Mouse (Mus musculus) heart, adult 2 months (tissue): ENCODE data around the gene Mrps27. TPM values are rescaled to one million over a fixed set of nuclear protein-coding genes. Genes with fewer than 3 reads are reported as not detected.

Experiments
- DNase-seq, 2 experiments: peaks; one replicate each; pipeline ENCODE4 v3.0.0; 2021
- H3K27ac ChIP-seq: fragments of 200-600 bp; 2 replicates; pipeline ENCODE4 v1.8.1; 2022
- H3K27me3 ChIP-seq: fragments of 200-500 bp; 2 replicates; pipeline ENCODE4 v1.6.1; 2012; ENCODE audit warnings: mild to moderate bottlenecking, low read length, inconsistent platforms, mixed read lengths; ENCODE audit not compliant: control insufficient read depth, insufficient read depth
- H3K36me3 ChIP-seq: fragments of 200-500 bp; 2 replicates; pipeline ENCODE4 v1.6.1; 2012; ENCODE audit warnings: low read length, inconsistent platforms; ENCODE audit not compliant: control insufficient read depth, insufficient read depth
- H3K4me1 ChIP-seq: fragments of 200-500 bp; 2 replicates; pipeline ENCODE4 v1.6.1; 2011; ENCODE audit warnings: low read length; ENCODE audit not compliant: control insufficient read depth, insufficient read depth
- H3K4me3 ChIP-seq: fragments of 200-600 bp; 2 replicates; pipeline ENCODE4 v1.8.1; 2022
- H3K79me2 ChIP-seq: fragments of 200-500 bp; replicated peaks from 2 replicates; pipeline ENCODE4 v1.6.1; 2012; ENCODE audit warnings: mild to moderate bottlenecking, inconsistent platforms, low read length, moderate library complexity, mixed read lengths; ENCODE audit not compliant: control insufficient read depth, insufficient read depth
- H3K9ac ChIP-seq: fragments of 200-500 bp; 2 replicates; pipeline ENCODE4 v1.6.1; 2012; ENCODE audit warnings: low read depth, mild to moderate bottlenecking, control low read depth, inconsistent platforms, low read length, mixed read lengths
- CTCF ChIP-seq: fragments of 200-600 bp; IDR thresholded peaks from 2 replicates; pipeline ENCODE4 v1.8.1; 2022; ENCODE audit warnings: antibody characterized with exemption, mild to moderate bottlenecking, moderate library complexity
- EP300 ChIP-seq: fragments of 200-500 bp; IDR thresholded peaks from 2 replicates; pipeline ENCODE4 v1.6.1; 2011; ENCODE audit warnings: low read depth, low read length, control low read depth; ENCODE audit not compliant: insufficient read depth
- POLR2A ChIP-seq: fragments of 200-500 bp; IDR thresholded peaks from 2 replicates; pipeline ENCODE4 v1.6.1; 2011; ENCODE audit warnings: mild to moderate bottlenecking, low read depth, low read length, control low read depth; ENCODE audit not compliant: insufficient read depth
- WGBS: fragments of 180-500 bp; shearing (Covaris S2); methylation state at CpG from one replicate; pipeline ENCODE4 v1.1.7; 2018; 5-methylcytosine and 5-hydroxymethylcytosine counted together
- intact Hi-C: fragments of 180-260 bp; cut with DNase I; formaldehyde crosslinking; loops from one replicate; pipeline ENCODE4 v1.15.1; 2025
- polyA plus RNA-seq: library from polyadenylated mRNA; depleted of rRNA; stranded (reverse); fragments of >200 nt; gene quantifications from 2 replicates; pipeline ENCODE4 v1.2.3, GENCODE M21; 2012; rRNA removed
- total RNA-seq, 2 experiments: library from RNA; stranded (reverse); gene quantifications; 2 replicates each; pipeline ENCODE4 v1.2.3; 2021

Mrps27 gene
- total and polyA plus RNA-seq, 3 experiments: 39.3 to 48.0 (median 40.8) TPM

DNA sequence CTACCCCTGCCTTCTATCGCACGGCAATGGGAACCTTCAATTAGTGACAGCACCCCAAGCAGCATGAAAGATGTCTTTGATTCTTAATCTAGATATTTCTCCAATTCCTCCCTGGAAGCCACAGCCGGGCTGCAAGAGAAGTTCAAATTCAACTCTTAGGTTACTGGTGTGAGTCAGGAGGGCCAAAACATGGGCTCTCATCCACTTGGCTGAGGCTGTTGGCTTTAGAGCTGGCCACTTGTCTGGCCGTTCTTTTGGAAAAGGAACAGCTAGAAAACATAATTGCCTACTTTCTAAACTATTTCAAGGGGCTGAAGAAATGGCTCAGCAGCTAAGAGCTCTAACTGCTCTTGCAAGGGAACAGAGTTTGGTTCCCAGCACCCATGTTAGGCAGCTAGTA lies 120.0 kb downstream of the Mrps27 start:
- Histone ChIP-seq H3K9ac (no peak overlapping the region), H3K27ac (no peak overlapping the region)

More for the DNA sequence above, 120.0 kb downstream of the Mrps27 start:
- intact Hi-C loops: loop anchor here (5.0 kb wide), 1 partner anchor 47 kb away; no protein-coding TSS in a partner anchor
- peak; percentile 34 to 39 for DNase-seq
- WGBS: 69% methylated on average over 4 of the region's 4 CpGs
- Histone ChIP-seq H3K4me3 (no peak overlapping the region), H3K27me3 (no peaks in the 10 kb centered on the region), H3K36me3 (no peaks in the 10 kb centered on the region; the same call in 1 of the 2 replicates), H3K4me1 (peaks cover 2% of the 10 kb centered on the region), H3K79me2 (no peaks in the 10 kb centered on the region)
- TF ChIP-seq POLR2A (no peak), EP300 (no peak), CTCF (no peak)

Other genes starting within 250 kb of the Mrps27 start
- 10 to 100 TPM in 1 of 2 experiments, 1 to 10 TPM in 1; 9.7 to 14.4 TPM for gene Zfp366, start 160.0 kb upstream of the Mrps27 start, total RNA-seq
- gene Zfp366, start 160.0 kb upstream of the Mrps27 start, polyA plus RNA-seq: 5.0 and 7.8 TPM in 2 replicates
- 10 to 100 TPM; 49.6 to 51.2 TPM for gene Ptcd2, start 81 bp upstream of the Mrps27 start, total RNA-seq
- 35.0 and 44.9 TPM in 2 replicates for gene Ptcd2, start 81 bp upstream of the Mrps27 start, polyA plus RNA-seq
- 10 to 100 TPM; 10.2 to 14.6 TPM for gene Map1b, start 171.8 kb downstream of the Mrps27 start, total RNA-seq
- 2.1 and 3.5 TPM in 2 replicates for gene Map1b, start 171.8 kb downstream of the Mrps27 start, polyA plus RNA-seq